Mouse (Mus musculus) liver (tissue): ENCODE results near the gene Ndufs1.

Experiments used
- DNase-seq: peaks from one replicate; pipeline ENCODE4 v3.0.0-alpha.2; 2020; ENCODE audit warnings: mixed read lengths

Gene Ndufs1

DNA sequence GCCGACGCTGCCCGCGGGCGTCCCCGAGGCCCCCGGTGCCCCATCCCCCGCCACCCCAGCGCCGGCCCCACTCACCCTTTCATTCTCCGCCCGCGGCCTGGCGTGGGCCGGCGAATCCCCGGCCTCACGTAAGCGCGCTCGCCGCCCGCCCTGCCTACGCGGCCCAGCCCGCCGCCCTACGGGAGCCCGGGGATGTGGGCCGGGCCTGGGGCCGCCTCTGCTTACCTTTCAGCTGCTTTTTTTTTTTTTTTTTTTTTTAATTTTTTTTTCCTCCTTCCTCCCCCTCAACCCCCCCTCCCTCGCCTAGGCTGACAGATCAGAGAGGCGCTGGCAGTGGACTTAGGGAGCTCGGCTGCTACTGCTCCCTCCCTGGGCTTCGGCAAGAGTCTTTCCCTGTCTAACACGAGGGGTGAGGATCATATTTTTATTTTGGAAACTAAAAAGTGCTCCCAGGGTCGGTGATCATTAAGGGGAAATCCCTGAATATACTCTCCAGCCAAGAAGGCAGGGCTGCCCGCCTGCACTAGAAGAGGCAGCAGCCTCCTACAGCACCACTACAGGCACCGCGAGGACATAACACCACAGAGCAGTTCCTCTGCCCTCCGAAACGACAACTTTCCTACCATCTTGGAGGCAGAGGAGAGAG, 62.4 kb downstream of the Ndufs1 start, which contains the start of gene Ino80d:
TSS of gene Ino80d (minus strand) at position 532 of the 646 bp plus-strand sequence.
- DNase-seq: peak; percentile 85

DNA sequence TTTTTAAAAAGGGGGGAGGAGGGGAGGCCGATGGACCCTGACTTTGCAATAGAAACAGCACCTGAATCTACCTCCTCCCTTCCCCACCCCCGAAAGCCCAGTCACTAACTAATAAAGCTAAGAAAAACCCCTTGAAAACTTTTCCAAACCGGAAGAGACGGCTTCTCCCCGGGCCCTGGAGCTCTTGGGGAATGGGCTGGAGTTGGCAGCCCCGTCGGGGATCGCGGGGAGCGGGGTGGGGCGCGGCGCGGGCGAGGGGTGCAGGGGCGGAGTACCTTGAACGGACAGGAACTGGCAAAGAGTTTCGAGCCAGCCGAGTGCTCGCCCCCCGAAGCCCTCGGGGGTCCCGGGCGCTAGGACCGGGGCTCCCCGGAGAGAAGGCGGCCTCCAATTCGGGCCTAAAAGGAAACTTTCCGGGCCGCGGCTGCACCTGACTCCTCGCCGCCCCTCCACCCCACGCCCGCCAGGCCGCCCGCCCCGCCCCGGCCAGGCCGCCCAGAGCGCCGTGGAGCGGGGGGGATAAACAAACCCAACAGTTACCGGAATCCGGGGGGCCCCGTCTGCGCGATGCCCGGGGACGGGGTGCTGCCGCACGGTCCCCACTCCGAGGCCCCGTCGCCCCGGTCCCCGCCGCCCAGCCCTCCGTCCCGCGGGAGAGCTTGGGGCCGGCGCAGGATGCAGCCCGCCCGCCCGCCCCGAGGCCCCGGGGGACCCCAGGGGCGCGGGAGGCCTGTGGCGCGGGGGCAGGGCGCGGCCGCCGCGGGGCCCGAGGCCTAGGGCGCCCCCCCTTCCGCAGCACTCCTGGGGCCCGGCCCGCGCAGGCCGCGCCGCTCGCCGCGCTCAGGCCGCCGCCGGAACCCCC, 63.1 kb downstream of the Ndufs1 start:
- peak; percentile 82 for DNase-seq

DNA sequence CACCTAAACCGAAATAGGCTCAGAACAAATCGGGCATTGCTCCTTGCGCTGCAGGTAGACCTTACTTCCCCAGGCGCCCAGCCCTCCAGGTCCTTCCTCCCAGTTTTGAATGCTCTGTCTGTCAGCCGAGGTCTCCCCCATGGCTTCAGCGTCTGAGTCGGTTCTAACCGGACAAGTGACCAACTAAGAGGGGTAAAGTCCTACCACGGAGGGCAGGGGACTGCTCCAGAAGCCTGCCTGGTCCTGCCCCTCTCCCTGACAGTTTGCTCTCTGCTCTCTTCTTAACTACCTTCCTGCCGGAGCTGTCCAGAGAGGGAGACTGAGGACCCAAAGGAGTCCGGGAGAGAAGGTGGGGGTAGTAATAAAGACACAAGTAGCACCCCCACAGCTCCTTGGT, 63.8 kb downstream of the Ndufs1 start:
- peak; percentile 41 for DNase-seq

DNA sequence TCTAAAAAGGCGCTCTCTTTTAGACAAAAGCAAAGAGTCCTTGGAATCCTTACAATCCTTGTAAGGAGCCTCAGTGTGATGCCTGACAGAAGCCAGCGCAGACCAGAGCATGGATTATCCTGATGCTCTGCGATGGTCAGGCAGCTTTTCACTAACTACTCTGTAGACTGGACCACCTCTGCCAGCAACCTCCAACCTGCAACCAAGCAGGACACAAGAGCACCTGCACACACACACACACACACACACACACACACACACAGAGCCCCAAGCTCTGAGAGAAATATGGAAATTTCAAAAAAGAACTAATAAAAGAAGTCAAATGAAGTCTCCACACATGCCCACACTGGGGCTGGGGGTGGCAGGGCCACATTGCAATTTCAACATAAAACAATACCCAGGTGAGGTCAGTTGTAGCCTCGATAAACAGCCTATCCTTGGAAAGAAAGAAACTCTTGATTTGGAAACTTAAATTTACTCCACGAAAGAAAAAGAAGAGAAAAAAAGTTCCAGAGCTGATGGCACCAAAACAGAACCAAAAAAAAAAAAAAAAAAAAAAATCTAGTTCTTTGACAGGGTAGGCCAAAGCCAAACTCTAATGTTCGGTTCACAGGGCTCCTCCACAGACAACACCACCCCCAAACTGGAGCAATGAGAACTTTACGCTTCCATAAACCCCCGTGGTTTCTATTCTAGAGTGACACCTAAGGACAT, 64.3 kb downstream of the Ndufs1 start:
- DNase-seq: no peak

DNA sequence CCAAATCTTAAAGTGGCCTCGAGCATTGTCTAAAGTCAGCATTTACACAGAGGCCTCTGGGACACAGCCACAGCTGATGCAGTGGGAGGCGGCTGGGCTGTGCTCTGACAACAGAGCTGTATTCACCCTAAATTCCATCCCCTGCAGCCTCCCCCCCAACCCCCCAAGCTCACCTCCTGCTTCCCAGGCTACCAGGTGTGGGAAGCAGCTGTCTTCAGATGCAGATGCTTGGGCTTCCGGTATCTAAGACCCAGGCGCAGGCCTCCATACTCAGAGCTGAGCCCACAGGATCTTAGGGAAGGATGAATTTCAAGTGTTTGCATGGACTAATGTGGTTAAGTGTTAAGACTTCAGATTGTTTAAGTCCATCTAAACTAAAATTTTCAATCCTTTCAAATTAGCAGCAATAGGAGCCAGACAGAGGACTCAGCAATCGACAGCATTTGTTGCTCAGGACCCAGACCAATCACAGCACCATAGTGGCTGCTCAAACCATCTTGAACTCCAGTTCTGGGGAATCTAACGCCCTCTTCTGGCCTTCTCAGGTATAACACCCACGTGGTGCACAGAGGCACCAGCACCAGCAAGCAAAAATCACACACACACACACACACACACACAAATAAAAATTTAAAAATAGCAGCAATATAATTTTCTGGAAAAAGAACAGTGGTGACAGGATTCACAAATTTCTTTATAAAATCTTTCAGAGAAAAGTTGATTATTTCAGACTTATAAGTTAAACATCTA, 65.9 kb downstream of the Ndufs1 start:
- peak; percentile 46 for DNase-seq

DNA sequence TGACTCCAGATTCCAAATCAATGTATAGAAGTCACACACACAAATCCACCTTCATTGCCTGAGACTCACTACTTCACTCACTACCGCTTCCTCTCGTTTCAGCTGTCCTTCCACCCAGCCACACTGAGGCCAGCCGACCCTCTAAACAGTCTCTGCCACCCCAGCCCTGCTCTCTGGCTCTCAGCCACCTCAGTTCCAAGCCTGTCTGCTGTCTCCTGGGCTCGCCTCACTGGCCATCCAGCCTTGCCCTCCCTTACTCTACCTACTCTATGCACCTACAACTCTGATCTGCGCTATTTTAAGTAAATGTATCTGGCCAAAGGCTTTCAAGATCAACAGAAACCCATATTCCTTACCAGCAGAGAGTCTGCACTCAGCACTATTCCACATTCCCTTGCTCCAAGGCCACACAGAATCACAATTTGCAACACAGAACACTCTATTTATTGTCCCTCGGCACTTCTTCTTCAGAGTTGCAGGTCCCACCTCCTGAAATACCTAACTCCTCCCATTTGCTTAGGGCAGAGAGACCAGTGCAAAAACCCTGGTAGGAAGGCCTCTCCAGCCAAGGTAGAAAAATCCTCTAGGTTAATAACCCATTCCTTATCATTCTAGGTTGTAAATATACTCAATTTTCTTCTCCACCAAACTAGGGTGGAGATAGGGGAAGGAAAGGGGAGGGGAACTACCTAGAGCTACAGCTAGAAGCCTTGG, 68.9 kb downstream of the Ndufs1 start:
- DNase-seq: no peak

DNA sequence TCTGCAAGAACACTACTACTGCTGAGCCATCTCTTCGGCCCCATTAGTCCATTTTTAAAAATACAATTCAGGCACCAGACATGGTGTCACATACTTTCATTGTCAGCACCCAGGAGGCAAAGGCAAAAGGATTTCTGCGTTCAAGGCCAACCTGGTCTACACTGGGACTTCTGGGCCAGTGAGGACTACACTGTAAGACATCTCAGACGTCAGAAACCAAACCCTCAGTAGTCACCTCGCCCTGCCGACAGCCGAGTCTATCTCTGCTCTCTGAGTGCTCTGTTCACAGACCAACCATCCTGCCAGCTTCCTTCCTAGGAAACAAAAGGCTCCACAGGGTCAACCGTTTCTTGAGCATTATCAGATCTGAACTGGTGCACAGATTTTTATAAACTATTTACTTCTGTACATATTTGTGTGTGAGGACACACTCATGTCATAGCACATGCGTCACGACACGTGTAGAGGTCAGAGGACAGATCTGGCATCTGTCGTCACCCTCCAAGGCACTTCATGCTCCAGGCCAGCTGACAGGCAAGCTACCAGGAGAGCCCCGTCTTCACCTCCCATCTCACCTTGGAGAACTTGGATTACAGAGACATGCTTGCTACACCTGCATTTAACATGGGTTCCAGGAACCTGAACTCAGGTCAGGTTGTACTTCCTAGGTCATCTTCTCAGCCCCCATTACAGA, 73.7 kb downstream of the Ndufs1 start:
- no peak for DNase-seq

DNA sequence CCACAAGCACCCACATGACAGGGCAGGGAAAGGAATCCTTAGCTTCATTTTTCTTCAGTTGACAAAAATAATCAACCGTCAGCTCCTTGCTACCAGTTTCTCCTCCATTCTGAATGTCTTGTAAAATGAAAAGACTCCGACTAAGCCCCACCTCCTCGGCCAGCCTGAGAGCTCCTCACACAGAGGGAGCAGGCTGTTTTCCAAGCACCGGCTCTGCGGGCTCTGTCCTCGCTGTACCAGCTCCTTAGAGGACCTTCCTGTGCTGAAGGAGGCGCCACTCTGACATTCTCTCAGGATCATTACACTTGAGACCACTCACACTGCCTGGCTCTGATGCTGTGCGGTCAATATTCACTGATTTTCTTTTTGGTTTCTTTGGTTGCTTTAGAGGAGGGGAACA, 76.4 kb downstream of the Ndufs1 start:
- DNase-seq: no peak

DNA sequence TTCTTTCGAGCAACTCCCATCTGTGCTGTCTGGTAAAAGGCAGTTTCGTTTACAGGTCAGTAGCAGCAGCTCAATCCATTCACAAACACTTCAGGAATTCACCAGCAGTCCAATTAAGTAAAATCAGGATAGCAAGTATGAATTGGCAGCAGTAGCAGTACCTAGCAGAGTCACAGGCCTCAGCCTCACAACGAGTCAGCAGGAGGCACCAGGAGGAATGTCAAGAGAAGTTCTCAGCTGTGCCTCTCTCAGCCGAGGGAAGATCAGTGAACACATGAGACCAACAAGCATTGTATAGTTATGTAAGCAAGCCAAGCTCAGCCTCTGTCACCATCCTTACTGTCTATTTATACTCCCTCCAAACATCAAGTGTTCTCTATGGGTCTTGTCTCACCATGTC, 77.8 kb downstream of the Ndufs1 start:
- no peak for DNase-seq

DNA sequence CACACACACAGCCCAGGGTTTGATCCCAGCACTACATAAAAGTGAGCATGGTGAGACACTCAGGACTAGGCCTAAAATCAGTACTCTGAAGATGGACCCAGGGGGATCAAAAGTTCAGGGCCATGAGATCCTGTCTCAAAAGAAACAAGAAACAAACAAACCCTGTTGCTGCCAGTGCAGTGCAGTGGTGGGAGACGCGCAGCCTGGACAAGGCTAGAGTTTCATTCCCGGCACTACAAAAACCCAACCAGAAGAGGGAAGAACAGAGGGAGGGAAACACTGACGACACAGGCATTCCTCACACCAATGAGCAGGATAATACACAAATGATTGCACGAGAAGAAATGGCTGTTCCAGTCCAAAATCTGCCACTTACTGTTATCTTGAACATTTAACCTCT, 80.6 kb downstream of the Ndufs1 start:
- DNase-seq: no peak
